Mouse (Mus musculus) cerebellum, adult 8-10 months (tissue): ENCODE data around the gene Tnfrsf19.

Source experiments
- DNase-seq: peaks from one replicate; pipeline ENCODE4 v3.0.0; 2022

The Tnfrsf19 gene

DNA sequence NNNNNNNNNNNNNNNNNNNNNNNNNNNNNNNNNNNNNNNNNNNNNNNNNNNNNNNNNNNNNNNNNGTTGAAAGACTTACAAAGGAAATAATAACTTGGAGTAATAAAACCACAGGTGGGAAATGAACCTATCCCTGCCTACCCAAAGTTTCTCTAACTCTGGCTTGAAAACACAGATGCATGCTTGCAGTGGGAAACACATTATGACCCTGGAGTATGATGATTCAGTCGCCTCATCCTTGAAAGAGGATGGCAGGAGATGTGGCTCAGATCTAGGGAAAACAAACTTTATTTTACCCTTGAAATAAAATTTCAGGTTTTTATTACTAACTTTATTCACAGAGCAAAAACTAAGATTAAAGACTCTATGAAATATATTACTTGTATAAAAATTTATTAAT is 26.4 kb downstream of the Tnfrsf19 start:
- no peak for DNase-seq

DNA sequence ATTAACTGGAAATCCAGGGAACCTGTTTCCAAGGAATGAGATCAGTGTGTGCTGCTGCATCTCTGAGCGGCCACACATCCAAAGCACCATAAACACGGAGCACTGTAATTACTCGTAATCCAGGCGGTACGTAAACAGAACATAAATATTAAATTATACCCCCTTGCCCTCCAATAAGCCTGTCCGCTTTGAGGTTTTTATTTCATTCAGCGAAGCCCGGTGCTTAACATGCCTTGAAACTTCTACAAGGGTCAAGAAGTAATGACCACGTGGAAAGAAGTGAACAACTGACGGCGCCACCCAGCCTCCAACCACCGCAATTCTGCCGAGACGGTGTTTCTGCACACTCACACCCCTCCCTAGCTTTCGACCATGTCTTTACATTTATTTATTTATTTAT is 31.7 kb downstream of the Tnfrsf19 start:
- DNase-seq = no peak

DNA sequence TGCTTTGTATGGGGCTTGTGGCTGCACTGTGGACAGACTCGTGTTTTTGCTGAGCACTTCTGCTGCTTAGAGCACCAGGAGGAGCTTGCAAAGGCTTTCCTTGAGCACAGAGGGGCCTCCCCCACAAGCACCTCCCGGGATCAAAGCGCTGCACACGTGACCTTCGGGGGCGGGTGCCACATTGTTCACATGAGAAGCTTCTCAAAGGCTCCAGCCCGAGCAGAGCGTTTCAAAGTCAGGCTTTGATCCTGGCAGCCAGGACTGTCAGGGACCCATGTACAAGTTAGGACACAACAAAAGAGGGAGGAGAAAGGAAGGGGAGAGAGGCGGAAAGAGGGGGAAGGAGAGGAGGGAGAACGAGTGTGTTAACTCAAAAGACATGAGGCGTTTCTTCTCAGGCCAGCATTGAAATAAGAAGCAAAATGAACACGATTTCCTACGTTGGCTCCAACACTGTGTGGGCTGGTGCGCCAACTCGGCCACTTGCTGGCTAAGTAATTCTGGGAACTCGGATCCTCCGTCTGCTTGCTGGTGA is 33.8 kb downstream of the Tnfrsf19 start:
- DNase-seq = no peak

DNA sequence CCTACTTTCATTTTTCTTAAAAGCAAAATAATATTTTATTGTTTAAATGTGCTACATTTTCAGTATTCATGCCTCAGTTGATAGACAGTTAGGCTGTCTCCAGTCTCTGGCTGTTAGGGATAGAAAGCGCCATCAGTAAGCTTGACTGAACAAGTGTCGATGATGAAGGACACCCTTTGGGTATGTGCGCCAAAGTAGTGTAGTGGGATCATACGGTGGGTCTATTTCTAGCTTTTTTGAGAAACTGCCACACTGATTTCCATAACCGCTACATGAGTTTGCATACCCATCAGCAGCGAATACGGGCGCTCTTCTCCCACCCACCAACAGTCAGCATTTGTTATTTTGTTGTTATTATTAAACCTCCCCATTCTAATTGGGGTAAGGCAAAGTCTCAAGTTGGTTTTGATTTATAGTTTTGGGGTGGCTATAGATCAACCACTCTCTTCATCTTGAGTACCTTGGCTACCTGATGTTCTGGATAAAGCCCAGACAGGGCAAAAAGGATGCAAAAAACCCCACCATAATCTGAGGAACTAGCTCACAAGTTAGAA is 34.6 kb downstream of the Tnfrsf19 start:
- no peak for DNase-seq

DNA sequence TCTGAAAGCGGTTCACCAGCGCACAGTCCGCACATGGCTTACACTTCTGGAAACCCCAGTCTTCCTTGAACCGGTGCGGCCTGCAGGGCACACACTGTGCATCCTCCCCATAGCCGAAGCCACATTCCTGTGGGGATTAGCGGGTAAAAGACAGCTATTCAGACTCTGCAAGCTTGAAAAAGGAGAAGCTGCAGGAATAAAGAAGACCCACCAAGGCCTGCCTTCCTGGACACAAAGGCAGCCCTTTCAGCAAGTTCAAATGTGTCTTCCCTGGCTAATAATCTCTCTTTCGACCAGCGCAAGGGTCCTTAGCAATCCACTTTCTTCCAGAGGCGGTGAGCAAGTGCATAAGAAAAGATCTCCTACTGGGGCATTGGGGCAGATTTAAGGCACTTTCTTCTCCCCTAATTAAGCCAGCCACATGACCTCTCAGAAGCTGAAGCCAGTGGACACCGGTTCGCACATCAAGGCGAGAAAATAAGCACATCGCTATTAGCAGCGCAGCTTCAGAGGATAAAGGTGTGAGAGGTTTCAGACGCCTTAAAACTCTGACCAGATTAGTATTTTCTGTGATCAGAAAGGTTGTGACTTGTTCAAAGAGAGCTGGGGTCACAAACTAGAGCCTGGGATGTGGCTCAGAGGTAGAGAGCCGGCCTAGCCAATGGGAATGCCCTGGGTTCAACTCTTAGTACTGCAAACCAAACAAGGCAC is 41.0 kb downstream of the Tnfrsf19 start:
- DNase-seq = no peak

DNA sequence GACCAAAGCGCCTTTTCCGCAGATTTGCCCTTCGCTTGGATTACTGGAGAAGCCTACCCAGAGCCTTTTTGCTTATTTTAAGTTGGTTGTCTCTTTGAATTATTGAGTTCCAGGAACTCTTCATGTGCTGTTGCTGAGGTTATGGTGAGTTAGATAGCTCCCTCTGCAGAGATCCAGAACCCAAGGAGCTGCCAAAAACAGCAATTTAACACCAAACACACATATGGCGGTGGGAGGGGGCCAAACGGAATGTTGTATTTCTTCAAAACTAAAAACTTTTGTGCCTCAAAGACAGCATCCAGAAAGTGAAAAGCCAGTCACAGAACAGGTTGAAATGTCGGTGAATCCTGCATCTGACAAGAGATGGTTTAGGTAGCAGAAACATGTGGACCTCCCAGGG is 42.6 kb downstream of the Tnfrsf19 start:
- no peak for DNase-seq

DNA sequence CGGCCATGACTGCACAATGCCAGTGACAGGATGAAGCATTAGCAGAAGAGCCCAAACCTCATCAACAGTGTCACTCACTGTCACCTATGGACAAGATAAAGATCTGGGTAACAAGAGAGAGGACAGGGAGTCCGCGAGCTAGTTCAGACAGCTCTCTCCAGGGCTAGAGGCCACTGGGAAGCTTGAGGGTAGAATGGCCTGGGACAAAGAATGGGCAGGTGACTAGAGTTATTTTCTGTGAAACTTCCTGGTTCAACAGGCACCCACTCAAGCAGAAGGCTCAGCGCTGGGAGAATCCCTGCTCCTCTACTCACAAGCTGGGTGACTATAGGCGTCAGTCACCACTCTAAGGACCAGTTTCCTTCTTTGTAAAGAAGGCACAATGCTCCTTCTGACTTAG is 46.2 kb downstream of the Tnfrsf19 start:
- DNase-seq = no peak

DNA sequence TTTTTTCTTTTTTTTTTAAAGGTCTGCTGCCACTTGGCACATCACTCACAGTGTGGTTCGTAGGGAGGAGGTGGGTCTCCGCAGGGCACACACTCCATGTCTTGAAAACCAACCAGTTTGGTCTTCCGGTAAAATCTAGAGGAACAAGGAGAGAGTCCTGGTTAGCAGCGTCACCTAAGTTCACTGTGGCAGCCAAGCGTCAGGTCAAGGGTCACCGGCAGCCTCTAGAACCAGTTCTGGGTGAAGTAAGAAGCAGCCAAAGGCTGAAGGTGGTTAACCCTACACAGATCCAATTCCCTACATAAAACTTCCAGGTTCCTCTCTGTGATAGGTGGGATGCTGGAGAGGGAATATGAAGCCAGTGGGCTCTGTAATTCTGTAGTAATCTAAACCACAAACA is 49.7 kb downstream of the Tnfrsf19 start:
- DNase-seq = no peak

DNA sequence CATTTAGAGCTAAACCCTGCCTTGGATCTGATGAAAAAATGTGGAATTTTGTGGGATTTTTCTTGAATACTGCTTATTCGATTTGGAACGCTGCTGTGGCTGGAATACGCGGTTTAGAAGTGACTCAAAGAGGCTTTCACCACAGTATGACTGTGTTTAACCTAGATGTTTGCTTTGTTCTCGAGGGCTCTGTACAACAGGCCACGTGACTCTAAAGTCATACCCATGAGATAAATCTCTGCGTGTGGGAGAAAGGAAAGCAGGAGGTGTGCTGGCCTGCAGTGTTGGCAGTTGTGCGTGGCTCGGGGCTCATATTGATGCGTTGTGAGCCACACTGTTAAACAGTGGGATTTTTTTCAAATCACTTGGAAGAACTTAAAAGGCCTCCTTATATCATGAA is 52.8 kb downstream of the Tnfrsf19 start:
- no peak for DNase-seq

DNA sequence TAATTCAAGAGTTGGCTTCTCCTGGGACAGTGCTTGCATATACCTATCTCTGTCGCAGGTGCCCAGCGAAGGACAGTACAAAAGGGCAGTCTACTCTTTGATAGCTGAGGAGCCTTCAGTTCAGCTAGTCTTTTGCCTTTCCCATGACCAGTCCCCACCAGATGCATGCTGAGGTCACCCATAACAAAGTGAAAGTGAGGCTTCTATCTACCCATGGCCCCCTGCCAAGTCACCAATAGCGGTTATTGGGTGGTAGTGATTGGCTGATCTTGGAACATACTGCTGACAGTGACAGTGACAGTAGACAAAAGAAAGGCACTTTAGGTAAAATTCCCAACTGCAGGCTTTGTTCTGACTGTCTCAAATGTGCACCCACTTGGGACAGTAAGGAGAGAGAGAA is 53.2 kb downstream of the Tnfrsf19 start:
- DNase-seq = no peak

DNA sequence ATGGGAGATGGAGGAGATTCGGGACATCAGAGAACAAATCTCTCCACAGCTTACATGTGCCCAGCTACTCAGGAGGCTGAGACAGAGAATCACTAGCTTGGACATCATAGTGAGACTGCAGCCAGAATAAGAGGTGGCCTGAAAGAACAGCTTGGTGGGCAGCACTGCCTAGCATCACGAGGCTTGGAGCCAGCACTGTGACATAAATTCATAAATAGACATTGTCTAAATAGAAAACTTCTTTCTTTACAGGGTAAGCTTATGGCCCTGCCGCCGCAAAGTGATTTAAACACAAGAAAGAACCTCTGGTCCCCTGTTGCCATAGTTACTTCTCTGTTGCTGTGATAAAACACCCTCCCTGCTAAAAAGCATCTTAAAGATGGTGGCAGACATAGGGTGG is 54.1 kb downstream of the Tnfrsf19 start:
- no peak for DNase-seq

DNA sequence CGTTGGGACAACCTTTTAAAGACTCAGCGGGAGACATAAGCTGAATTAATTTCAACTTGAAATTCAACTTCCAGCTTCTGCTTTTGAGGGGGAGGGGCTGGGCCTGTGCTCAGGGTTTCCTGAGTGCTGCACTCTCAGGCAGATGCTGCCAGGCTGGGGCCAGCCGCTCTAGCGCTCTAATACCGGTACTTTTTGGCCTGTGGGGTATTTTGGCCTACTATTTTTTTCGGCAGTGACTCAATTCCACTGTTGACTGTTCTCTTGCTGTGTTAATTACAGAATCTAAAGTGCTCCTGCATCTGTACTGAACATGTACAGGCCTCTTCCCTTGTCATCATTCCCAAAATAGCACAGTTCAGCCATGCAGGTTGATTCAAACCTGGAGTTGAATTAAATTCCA is 58.1 kb downstream of the Tnfrsf19 start:
- DNase-seq = no peak

DNA sequence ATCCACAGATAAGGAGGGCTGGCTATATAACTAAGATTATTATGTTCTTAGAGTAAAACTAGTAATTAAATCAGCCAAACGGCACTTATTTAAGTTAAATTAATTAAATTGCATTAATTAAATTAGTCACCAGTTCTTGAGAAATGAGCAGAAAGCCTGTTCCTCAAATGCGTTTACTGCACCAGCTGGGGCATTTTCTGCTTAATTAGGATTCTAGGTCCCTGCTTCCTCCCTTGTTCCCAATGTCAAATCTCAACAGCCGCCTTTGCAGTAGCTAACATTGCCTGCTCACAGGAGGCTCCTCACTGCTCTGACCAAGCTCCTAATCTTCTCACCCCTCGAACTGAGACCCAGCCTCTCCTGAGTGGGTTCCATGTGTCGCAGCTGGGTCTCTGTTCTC is 59.4 kb downstream of the Tnfrsf19 start:
- DNase-seq = no peak

DNA sequence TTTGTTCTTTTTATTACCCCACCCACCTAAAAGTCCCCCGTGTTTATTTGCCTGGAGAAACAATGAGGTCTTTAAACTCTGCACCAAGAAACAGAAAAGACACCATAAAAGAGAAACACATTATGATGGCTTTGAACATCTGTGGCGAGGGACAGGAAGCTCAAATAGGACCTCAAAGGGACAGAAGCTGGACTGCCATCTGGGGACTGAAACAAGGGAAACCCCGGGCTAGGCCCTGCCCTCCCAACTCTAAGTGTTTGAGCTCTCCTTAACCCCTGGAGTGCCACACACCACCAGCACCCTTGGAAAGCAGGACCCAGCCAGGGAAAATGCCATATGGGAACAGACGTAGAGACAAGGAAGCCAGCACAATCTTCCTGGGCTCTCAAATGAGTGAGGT is 61.2 kb downstream of the Tnfrsf19 start:
- no peak for DNase-seq

DNA sequence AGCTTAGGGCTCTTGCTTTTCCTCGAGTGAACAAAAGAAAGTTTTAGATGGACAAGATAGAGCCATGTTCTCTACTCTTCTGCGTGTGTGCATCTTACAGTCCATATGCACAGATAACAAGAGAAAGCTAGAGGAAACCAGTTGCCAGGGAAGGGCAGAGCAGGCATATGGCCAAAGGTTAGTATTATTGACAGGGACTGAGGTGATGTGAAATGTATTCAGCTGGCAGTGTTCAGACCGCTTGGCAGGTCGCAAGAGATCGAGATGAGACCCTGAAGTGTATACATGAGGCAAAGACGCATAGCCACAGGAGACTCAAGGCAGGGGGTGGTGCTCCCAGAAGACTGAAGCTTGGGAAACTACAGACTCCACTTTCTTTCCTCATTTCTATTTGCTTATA is 62.0 kb downstream of the Tnfrsf19 start:
- no peak for DNase-seq

DNA sequence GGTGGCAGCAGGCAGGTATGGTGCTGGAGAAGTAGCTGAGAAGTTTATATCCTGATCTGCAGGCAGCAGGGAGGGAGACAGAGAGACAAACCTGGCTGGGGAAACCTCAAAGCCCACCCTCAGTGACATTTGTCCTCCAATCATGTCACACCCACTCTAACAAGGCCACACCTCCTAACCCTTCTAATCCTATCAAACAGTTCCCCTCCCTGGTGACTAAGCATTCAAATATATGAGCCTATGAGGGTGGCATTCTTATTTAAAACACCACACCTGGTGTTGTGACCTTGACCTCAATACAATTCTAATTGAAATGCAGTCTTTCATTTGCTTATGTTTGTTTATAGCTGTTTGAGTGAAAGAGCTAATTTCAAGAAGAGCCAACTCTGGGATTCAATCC is 64.2 kb downstream of the Tnfrsf19 start:
- DNase-seq = no peak

DNA sequence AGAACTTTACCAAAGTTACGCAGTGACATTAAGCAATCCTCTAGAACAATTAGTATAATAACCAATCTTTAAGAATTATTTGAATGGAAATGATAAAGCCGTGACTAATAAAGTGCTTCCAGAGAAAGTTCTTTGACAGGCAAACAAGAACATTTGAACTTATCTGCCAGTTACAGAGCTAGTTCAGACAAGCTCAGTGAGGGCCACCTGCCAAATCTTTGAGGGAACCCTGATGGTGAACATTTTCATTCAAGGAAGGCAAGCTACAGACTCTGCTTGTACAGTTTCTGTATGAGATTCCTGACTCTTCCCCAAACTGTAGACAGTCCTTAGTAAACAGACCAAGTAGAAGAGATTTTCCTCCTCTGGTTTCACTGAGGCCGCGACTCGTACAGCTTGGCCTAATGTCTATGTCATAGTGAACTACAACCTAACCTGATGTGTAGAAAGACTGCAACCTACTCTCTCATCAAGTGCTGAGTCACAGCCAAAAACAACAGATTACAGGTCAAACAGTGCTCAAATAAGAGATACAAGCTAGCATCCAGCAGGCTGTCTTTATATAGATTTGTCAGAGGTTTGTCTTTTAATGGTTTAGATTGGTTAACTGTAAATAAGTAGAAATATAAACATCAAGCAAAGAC is 65.9 kb downstream of the Tnfrsf19 start:
- DNase-seq = no peak

DNA sequence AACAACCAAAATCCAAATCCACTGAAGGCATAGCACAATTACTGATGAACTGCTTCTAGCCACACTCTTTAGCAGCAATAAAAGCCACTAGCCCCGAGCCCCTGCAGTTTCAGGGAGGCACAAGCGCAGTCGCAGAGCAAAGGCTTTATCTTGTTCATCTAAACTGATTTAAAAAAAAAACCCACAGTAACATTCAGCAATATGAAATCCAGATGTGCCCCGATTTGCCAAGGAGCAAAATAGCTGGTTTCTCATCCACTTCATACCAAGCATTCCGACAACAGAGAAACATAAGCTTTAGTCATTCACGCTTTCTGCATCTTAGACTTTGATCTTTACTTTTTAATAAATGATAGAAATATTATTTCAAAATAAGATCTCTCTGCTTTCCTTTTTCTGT is 68.2 kb downstream of the Tnfrsf19 start:
- no peak for DNase-seq

DNA sequence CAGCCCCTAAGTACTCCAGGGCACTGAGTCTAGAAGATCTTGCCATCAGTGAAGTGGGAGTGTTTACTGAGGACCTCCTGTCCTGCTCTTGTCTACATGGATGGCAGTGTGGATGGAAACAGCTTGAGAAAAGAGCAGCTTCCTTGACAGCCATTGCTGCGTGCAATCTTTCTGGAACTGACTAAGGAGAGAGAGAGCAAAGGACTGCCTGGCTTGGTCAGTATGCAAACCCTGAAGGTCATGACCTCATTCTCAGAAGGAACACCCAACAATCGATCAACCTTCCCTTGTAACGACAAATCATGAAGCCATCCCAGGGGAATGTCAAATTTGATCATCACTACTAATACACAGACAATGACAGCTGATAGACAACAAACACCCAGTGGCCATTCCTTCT is 70.1 kb downstream of the Tnfrsf19 start:
- DNase-seq = no peak

DNA sequence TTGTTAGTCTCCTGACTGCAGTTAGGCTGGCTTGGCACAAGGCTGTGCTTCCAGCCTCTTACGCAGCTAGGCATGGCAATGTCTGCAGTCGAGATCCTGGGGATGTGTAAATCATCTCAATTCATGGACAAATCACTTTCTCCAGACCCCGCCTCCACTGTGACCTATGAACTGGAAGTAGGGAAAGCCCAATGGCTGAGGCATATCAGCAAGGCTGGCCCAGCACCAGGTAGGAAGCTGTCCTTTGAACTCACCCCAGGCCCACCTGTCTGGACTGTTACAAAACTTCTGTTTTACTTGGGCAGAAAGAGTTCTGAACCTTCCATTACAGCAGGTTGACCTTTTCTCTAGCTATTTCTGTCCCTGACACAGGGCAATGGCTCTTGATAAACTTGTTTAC is 70.6 kb downstream of the Tnfrsf19 start:
- no peak for DNase-seq

DNA sequence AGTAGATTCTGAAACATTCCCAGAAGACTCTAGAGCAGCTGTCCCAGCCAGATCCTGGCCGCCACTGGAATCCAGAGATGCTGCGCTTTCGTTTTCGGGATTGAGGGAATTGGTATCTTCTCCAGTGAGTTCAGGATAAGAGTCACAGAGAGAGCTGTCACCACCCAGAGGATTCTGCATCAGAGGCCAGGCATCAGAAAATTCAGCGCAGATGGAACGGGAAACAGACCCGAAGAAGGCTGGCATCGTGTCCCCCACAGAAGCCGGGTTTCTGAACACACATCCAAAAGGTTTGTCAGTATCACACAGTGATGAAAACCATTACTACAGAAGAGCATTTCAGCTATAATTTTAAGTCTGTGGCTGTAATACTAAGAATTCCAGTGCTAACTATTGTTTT is 75.3 kb downstream of the Tnfrsf19 start:
- no peak for DNase-seq

DNA sequence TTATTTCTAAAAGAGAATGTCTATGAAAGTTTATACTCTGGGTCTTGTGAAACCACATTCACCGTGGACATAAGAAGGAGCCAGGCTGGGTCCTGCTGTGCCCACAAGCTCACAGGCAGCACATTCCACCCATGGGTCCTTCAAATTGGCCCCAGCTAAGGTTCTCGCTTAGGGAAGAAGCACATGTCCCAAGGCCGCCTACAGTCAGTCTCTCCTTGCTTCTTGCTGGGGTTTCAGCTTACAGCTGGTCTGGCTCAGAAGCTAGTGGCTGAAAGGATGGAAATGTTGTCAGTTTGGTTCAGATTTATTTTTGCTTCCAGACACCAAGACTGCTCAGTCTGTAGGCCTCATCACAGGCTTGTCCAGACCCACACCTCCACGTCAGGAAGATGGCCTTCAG is 80.2 kb downstream of the Tnfrsf19 start:
- no peak for DNase-seq

DNA sequence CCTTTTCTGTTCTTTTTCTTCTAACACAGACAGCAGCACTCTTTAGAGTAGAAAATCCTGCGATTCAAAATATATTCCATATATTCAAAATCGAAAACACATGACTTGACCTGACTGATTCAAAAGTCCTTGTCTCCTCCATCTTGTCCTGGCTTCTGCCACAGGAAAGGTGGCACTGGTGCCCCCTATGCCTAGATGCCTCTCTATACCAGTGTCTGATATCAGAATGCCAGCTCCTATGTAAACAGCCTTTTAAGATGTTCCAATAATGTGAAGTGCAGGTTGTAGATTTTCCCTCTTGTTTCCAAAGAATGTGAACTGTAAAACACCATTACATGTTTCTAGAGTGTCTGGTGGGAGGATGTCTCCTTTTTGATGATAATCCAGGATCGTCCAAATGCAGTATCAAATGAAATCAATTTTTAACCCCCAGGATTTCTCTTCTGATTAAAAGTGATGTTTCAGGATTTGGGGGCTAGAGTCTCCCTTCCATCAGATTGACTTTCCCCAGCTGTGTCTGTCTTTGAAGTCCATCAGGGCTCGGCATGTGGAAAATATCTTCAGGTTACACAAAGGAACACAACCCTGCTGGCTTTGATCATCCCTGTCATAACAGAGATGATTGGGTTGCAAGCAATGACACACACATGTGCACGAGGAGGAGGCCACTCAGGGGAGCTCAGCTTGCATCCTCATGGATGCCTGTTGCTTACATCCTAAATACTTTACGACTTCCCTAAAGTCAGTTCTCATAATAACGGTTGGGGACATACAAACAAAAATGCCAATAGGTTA is 82.1 kb downstream of the Tnfrsf19 start:
- DNase-seq = no peak
